Mouse (Mus musculus): ENCODE measurements at regions not wholly inside any gene's neighbourhood (a gene's known extent, or its start where the extent isn't known, plus 50 kb on each side); places are given as distances from the start of the nearest gene placed in this dataset.

DNA sequence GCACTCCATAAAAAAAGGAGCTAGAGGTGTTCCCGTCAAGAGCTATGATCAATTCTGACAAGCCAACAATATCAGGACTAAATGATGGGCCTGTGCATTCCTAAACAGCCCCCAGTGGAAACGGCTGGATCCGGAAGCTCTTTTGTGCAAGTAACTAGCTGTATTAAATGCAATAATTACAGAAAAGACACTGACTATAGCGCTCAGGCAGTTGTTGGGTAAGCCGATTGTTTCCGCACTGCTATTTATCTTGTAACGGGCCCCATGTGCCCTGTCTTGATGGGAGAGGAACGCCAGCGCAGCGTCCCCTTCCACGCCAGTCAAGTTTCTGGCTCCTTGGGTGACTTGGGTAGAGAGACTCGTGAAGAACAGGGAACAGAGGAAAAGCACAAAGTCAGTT lies 142.4 kb upstream of the Sp8 start:
- Histone ChIP-seq H3K9me3 (replicated peaks) (no peaks in the 10 kb centered on the region), H3K36me3 (replicated peaks) (no peaks in the 10 kb centered on the region), H3K4me1 (ENCODE audit: insufficient read depth, low read depth, low read length) (no peaks in the 10 kb centered on the region), H3K27me3 (ENCODE audit: insufficient read depth, low read length) (no peaks in the 10 kb centered on the region), H3K4me3 (ENCODE audit: low read depth, low read length) (no peak overlapping the region)
- no peak for TF ChIP-seq TAL1 (conservative IDR thresholded peaks at IDR 0.05; ENCODE audit: low read depth, low read length)
- TF ChIP-seq GATA1 (IDR thresholded peaks at IDR 0.05; ENCODE audit: borderline replicate concordance, low read length): no peak
- no peak for TF ChIP-seq CTCF (IDR thresholded peaks at IDR 0.05; ENCODE audit: low read depth, low read length)
- TF ChIP-seq GATA2 (IDR thresholded peaks at IDR 0.05; ENCODE audit: borderline replicate concordance, low read depth, low read length): no peak
- no peak for TF ChIP-seq POLR2AphosphoS5 (IDR thresholded peaks at IDR 0.05; ENCODE audit: insufficient replicate concordance, low read depth, low read length)
- no peak for ATAC-seq (ENCODE audit: extremely low read depth, insufficient number of reproducible peaks, low FRiP score, poor library complexity, severe bottlenecking)
- no peak for DNase-seq (ENCODE audit: low spot score)

DNA sequence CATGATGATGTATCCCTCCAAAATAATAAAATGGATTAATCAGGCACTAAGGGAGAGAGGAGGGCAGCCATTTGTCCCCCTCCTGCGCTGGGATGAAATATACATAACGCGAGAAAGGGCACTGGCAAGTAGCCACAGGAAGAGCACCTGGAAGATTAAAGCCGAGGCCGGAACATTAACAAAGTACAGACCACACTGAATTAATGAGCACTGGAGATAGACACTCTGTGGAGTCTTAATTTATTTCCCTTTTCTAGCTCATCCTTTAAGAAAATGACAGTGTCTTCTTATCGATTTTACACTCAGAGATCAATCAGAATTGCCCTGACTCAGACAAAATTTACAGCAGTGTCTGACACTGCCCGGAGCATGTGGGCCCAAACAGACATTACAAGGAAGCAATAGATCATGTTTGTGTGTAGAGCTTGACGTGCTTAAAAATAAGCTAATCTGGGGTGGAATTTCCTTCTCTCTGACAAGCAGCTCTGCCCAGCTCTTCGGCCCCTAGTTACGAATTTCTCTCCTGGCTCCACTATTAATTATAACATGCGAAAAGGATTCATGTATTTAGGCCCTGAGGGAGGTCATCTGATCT lies 143.0 kb upstream of the Sp8 start:
- no peaks in the 10 kb centered on the region for H3K27me3 ChIP-seq (ENCODE audit: insufficient read depth, low read length)
- H3K9me3 ChIP-seq (replicated peaks): no peaks in the 10 kb centered on the region
- ATAC-seq (ENCODE audit: extremely low read depth, insufficient number of reproducible peaks, low FRiP score, poor library complexity, severe bottlenecking) (no peak), DNase-seq (ENCODE audit: low spot score) (no peak)
- H3K4me1 ChIP-seq (ENCODE audit: insufficient read depth, low read depth, low read length): no peaks in the 10 kb centered on the region
- no peaks in the 10 kb centered on the region for H3K36me3 ChIP-seq (replicated peaks)
- no peak overlapping the region for H3K4me3 ChIP-seq (ENCODE audit: low read depth, low read length)
- no peak for TF ChIP-seq TAL1 (conservative IDR thresholded peaks at IDR 0.05; ENCODE audit: low read depth, low read length)
- no peak for TF ChIP-seq GATA2 (IDR thresholded peaks at IDR 0.05; ENCODE audit: borderline replicate concordance, low read depth, low read length)
- no peak for TF ChIP-seq POLR2AphosphoS5 (IDR thresholded peaks at IDR 0.05; ENCODE audit: insufficient replicate concordance, low read depth, low read length)
- no peak for TF ChIP-seq GATA1 (IDR thresholded peaks at IDR 0.05; ENCODE audit: borderline replicate concordance, low read length)
- no peak for TF ChIP-seq CTCF (IDR thresholded peaks at IDR 0.05; ENCODE audit: low read depth, low read length)

DNA sequence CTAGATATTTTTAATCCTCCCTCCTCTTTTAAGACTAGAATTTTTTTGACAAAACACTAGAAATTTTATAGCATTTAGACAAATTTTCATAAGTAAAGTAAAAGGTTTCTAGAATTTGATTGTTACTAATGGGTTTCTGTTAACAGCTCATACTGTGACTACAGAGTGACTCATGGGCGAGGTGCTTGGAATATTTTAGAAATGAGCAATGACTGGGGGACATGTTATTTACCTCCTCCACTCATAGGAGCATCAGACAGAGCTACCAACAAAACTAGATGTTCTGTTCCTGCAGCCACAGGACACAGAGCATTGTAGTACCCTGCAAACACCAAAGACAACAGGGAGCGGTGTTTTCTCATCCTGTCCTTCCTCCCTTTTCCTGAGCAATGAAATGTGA lies 144.3 kb upstream of the Sp8 start:
- no peak for TF ChIP-seq POLR2AphosphoS5 (IDR thresholded peaks at IDR 0.05; ENCODE audit: insufficient replicate concordance, low read depth, low read length)
- TF ChIP-seq CTCF (IDR thresholded peaks at IDR 0.05; ENCODE audit: low read depth, low read length): no peak
- no peak for TF ChIP-seq TAL1 (conservative IDR thresholded peaks at IDR 0.05; ENCODE audit: low read depth, low read length)
- TF ChIP-seq GATA2 (IDR thresholded peaks at IDR 0.05; ENCODE audit: borderline replicate concordance, low read depth, low read length): no peak
- TF ChIP-seq GATA1 (IDR thresholded peaks at IDR 0.05; ENCODE audit: borderline replicate concordance, low read length): no peak
- DNase-seq (ENCODE audit: low spot score) (no peak), ATAC-seq (ENCODE audit: extremely low read depth, insufficient number of reproducible peaks, low FRiP score, poor library complexity, severe bottlenecking) (no peak)
- Histone ChIP-seq H3K9me3 (replicated peaks) (no peaks in the 10 kb centered on the region), H3K4me1 (ENCODE audit: insufficient read depth, low read depth, low read length) (no peaks in the 10 kb centered on the region), H3K4me3 (ENCODE audit: low read depth, low read length) (no peak overlapping the region), H3K36me3 (replicated peaks) (no peaks in the 10 kb centered on the region), H3K27me3 (ENCODE audit: insufficient read depth, low read length) (no peaks in the 10 kb centered on the region)

DNA sequence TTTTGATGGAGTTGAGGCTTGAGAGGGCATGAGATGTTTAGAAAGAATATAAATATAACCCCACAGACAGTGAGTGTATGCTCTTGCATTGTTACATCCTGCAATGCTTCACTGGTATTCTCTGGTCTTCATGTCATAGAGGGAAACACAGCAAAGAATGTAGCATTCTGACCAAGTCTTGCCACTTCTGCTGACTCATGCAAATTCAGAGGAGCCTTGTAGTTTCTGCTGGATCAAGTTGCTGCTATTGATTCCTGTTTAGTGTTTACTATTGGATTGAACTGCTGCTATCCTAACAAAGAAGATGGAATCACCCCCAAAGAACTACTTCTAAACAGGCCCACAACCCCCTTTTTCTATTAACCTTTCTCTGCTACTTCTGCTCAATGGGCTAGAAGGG lies 148.0 kb upstream of the Sp8 start:
- H3K27me3 ChIP-seq (ENCODE audit: insufficient read depth, low read length): no peaks in the 10 kb centered on the region
- no peak overlapping the region for H3K4me3 ChIP-seq (ENCODE audit: low read depth, low read length)
- no peaks in the 10 kb centered on the region for H3K36me3 ChIP-seq (replicated peaks)
- no peaks in the 10 kb centered on the region for H3K4me1 ChIP-seq (ENCODE audit: insufficient read depth, low read depth, low read length)
- H3K9me3 ChIP-seq (replicated peaks): no peaks in the 10 kb centered on the region
- TF ChIP-seq GATA2 (IDR thresholded peaks at IDR 0.05; ENCODE audit: borderline replicate concordance, low read depth, low read length) (no peak), TAL1 (conservative IDR thresholded peaks at IDR 0.05; ENCODE audit: low read depth, low read length) (no peak), CTCF (IDR thresholded peaks at IDR 0.05; ENCODE audit: low read depth, low read length) (no peak), GATA1 (IDR thresholded peaks at IDR 0.05; ENCODE audit: borderline replicate concordance, low read length) (no peak), POLR2AphosphoS5 (IDR thresholded peaks at IDR 0.05; ENCODE audit: insufficient replicate concordance, low read depth, low read length) (no peak)
- DNase-seq (ENCODE audit: low spot score) (no peak), ATAC-seq (ENCODE audit: extremely low read depth, insufficient number of reproducible peaks, low FRiP score, poor library complexity, severe bottlenecking) (no peak)

DNA sequence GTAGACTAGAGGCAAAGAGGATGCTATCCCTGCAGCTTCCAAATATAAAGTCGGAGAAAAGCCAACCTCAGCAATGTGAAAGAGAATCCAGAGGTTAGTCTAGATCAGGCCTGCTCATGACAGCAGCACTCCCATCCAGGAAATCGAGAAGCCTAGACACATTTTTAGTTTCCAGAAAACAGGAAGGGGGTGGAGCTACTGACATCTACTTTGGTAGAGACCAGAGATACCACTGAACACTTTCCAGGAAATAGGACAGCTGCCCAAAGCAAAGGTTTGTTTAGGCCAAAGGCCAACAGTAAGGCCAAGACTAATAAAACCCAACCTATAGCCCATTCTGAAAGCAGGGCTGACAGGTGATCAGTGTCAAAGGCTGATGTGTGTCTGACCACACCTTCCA lies 151.4 kb upstream of the Sp8 start:
- no peak for DNase-seq (ENCODE audit: low spot score)
- Histone ChIP-seq H3K4me3 (ENCODE audit: low read depth, low read length) (no peak overlapping the region), H3K36me3 (replicated peaks) (no peaks in the 10 kb centered on the region), H3K4me1 (ENCODE audit: insufficient read depth, low read depth, low read length) (no peaks in the 10 kb centered on the region), H3K27me3 (ENCODE audit: insufficient read depth, low read length) (no peaks in the 10 kb centered on the region), H3K9me3 (replicated peaks) (no peaks in the 10 kb centered on the region)
- TF ChIP-seq CTCF (IDR thresholded peaks at IDR 0.05; ENCODE audit: low read depth, low read length) (no peak), POLR2AphosphoS5 (IDR thresholded peaks at IDR 0.05; ENCODE audit: insufficient replicate concordance, low read depth, low read length) (no peak), TAL1 (conservative IDR thresholded peaks at IDR 0.05; ENCODE audit: low read depth, low read length) (no peak), GATA1 (IDR thresholded peaks at IDR 0.05; ENCODE audit: borderline replicate concordance, low read length) (no peak), GATA2 (IDR thresholded peaks at IDR 0.05; ENCODE audit: borderline replicate concordance, low read depth, low read length) (no peak)
- no peak for ATAC-seq (ENCODE audit: extremely low read depth, insufficient number of reproducible peaks, low FRiP score, poor library complexity, severe bottlenecking)

DNA sequence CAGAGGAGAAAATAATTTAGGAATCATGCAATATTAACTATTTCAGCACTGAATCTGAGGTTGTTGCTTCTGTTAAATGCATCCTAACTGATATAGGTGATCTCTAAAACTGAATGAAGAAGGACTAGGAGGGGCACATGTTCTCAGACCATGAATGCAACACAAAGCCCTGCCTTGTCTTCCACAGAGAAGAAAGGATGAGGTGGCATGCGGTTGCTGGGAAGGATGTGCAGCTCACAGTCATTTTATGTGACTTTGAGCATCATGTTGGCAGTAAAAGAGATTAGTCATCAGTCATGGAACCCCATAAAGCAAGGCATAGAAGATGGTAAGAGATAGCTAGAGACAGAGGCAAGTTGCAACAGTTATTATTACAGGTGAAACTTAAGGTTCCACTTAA lies 163.2 kb upstream of the Sp8 start:
- Histone ChIP-seq H3K36me3 (replicated peaks) (no peaks in the 10 kb centered on the region), H3K4me3 (ENCODE audit: low read depth, low read length) (no peak overlapping the region), H3K9me3 (replicated peaks) (no peaks in the 10 kb centered on the region), H3K27me3 (ENCODE audit: insufficient read depth, low read length) (no peaks in the 10 kb centered on the region), H3K4me1 (ENCODE audit: insufficient read depth, low read depth, low read length) (no peaks in the 10 kb centered on the region)
- DNase-seq (ENCODE audit: low spot score) (no peak), ATAC-seq (ENCODE audit: extremely low read depth, insufficient number of reproducible peaks, low FRiP score, poor library complexity, severe bottlenecking) (no peak)
- no peak for TF ChIP-seq CTCF (IDR thresholded peaks at IDR 0.05; ENCODE audit: low read depth, low read length)
- TF ChIP-seq POLR2AphosphoS5 (IDR thresholded peaks at IDR 0.05; ENCODE audit: insufficient replicate concordance, low read depth, low read length): no peak
- no peak for TF ChIP-seq GATA1 (IDR thresholded peaks at IDR 0.05; ENCODE audit: borderline replicate concordance, low read length)
- no peak for TF ChIP-seq GATA2 (IDR thresholded peaks at IDR 0.05; ENCODE audit: borderline replicate concordance, low read depth, low read length)
- TF ChIP-seq TAL1 (conservative IDR thresholded peaks at IDR 0.05; ENCODE audit: low read depth, low read length): no peak
